Mouse (Mus musculus) MEL (cell line): ENCODE measurements at regions not wholly inside any gene's neighbourhood (a gene's known extent, or its start where the extent isn't known, plus 50 kb on each side); places are given as distances from the start of the nearest gene placed in this dataset.

Source experiments
- CTCF ChIP-seq, 3 experiments: IDR thresholded peaks in 2 of 3; conservative IDR thresholded peaks in 1 of 3; 2 replicates each; pipeline ENCODE4 v1.5.1; 2011 to 2012; ENCODE audit warnings: low read length in 3 of 3, low read depth in 2 of 3, mild to moderate bottlenecking in 2 of 3, improper control_type of control experiment in 1 of 3, inconsistent platforms in 1 of 3, mixed read lengths in 1 of 3, moderate library complexity in 1 of 3; ENCODE audit not compliant: control insufficient read depth in 1 of 3, insufficient read depth in 1 of 3, poor library complexity in 1 of 3, severe bottlenecking in 1 of 3
- EP300 ChIP-seq, 2 experiments: IDR thresholded peaks; 2 replicates each; pipeline ENCODE4 v1.6.1; 2011; ENCODE audit warnings: improper control_type of control experiment in 2 of 2, low read length in 2 of 2, low read depth in 1 of 2, mild to moderate bottlenecking in 1 of 2
- GATA1 ChIP-seq: IDR thresholded peaks from 2 replicates; pipeline ENCODE4 v1.6.1; 2011; ENCODE audit warnings: low read depth, low read length, improper control_type of control experiment
- KAT2A ChIP-seq: conservative IDR thresholded peaks from 2 replicates; pipeline ENCODE4 v1.6.1; 2012; ENCODE audit warnings: low read depth, low read length, improper control_type of control experiment, inconsistent platforms
- MXI1 ChIP-seq: IDR thresholded peaks from 2 replicates; pipeline ENCODE4 v1.6.1; 2011; ENCODE audit warnings: mild to moderate bottlenecking, low read depth, low read length, improper control_type of control experiment
- POLR2A ChIP-seq, 2 experiments: IDR thresholded peaks; 2 replicates each; pipeline ENCODE4 v1.6.1; 2011 to 2012; ENCODE audit warnings: low read length in 2 of 2, mild to moderate bottlenecking in 2 of 2, control low read depth in 1 of 2, improper control_type of control experiment in 1 of 2, low read depth in 1 of 2, moderate library complexity in 1 of 2; ENCODE audit not compliant: control insufficient read depth in 1 of 2, insufficient read depth in 1 of 2, poor library complexity in 1 of 2
- POLR2AphosphoS2 ChIP-seq: IDR thresholded peaks from 2 replicates; pipeline ENCODE4 v1.6.1; 2011; ENCODE audit warnings: low read length, improper control_type of control experiment
- POLR2AphosphoS5 ChIP-seq: IDR thresholded peaks from 2 replicates; pipeline ENCODE4 v1.6.1; 2012; ENCODE audit warnings: low read depth, borderline replicate concordance, mild to moderate bottlenecking, inconsistent platforms, low read length, moderate library complexity, mixed read lengths
- TCF12 ChIP-seq: IDR thresholded peaks from 2 replicates; pipeline ENCODE4 v1.6.1; 2014; ENCODE audit warnings: low read depth, mild to moderate bottlenecking, inconsistent platforms, low read length, improper control_type of control experiment, moderate library complexity
- USF2 ChIP-seq, 2 experiments: IDR thresholded peaks; 2 replicates each; pipeline ENCODE4 v1.6.1; 2011 to 2012; ENCODE audit warnings: improper control_type of control experiment in 2 of 2, low read length in 2 of 2, borderline replicate concordance in 1 of 2, inconsistent platforms in 1 of 2, low read depth in 1 of 2, mild to moderate bottlenecking in 1 of 2; ENCODE audit not compliant: insufficient read depth in 1 of 2

DNA sequence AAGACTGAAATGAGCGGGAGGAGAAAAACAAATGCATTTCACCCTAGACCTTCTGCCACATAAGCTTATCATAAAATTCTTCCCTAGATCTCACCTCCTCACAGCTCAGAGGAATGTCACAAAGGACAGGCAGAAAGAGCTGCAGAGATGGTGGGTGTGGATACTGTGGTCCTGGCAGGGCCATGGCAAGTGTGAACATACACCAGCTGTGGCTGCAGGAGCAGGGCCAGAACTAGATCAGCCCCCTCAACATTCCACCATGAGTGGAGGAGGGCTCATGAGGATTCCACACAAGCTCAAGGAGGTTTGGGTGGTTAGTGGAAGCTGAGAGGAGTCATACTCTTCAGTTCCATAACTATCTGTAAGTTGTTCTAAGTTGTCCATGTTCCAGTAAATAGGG, 1509.5 kb upstream of the Lrrc6 start:
- TF ChIP-seq CTCF (IDR thresholded peaks at IDR 0.05 in 2 of 3, conservative IDR thresholded peaks at IDR 0.05 in 1 of 3; ENCODE audit: control insufficient read depth in 1 of 3, insufficient read depth in 1 of 3, low read depth in 2 of 3, low read length in 3 of 3, poor library complexity in 1 of 3, severe bottlenecking in 1 of 3) (no peak), EP300 (IDR thresholded peaks at IDR 0.05; ENCODE audit: low read depth in 1 of 2, low read length in 2 of 2) (no peak), POLR2A (IDR thresholded peaks at IDR 0.05; ENCODE audit: control insufficient read depth in 1 of 2, insufficient read depth in 1 of 2, low read depth in 1 of 2, low read length in 2 of 2, poor library complexity in 1 of 2) (no peak), TCF12 (no peak), MXI1 (no peak), GATA1 (no peak), KAT2A (no peak), POLR2AphosphoS2 (no peak), POLR2AphosphoS5 (no peak), USF2 (IDR thresholded peaks at IDR 0.05; ENCODE audit: borderline replicate concordance in 1 of 2, insufficient read depth in 1 of 2, low read depth in 1 of 2, low read length in 2 of 2) (no peak)
